Mouse (Mus musculus): ENCODE measurements around the gene Uhrf2.

The Uhrf2 gene

GRCm38 (mm10) chr19:30051479-30051878, 21.2 kb downstream of the Uhrf2 start:
- no peak for DNase-seq

- DNase-seq = no peak
Observed at GRCm38 (mm10) chr19:30054218-30054617, 23.9 kb downstream of the Uhrf2 start.

- no peak for DNase-seq
Observed at GRCm38 (mm10) chr19:30065797-30066196, 35.5 kb downstream of the Uhrf2 start.

- DNase-seq = no peak
Observed at GRCm38 (mm10) chr19:30090163-30090562, 59.9 kb downstream of the Uhrf2 start.

GRCm38 (mm10) chr19:30091644-30092295, 61.5 kb downstream of the Uhrf2 start:
- DNase-seq = no peak

GRCm38 (mm10) chr19:30096186-30096585, 65.9 kb downstream of the Uhrf2 start:
- no peak for DNase-seq

- DNase-seq = no peak
Observed at GRCm38 (mm10) chr19:30097039-30097438, 66.7 kb downstream of the Uhrf2 start.

- DNase-seq = no peak
Observed at GRCm38 (mm10) chr19:30100571-30100970, 70.3 kb downstream of the Uhrf2 start.

- DNase-seq = no peak
Observed at GRCm38 (mm10) chr19:30102620-30103019, 72.3 kb downstream of the Uhrf2 start.

GRCm38 (mm10) chr19:30105045-30105842, 74.9 kb downstream of the Uhrf2 start:
- DNase-seq = no peak

GRCm38 (mm10) chr19:30107221-30107845, 77.0 kb downstream of the Uhrf2 start:
- DNase-seq = no peak

GRCm38 (mm10) chr19:30108616-30109015, 78.3 kb downstream of the Uhrf2 start:
- DNase-seq = no peak

GRCm38 (mm10) chr19:30109122-30109521, 78.8 kb downstream of the Uhrf2 start:
- DNase-seq = no peak

GRCm38 (mm10) chr19:30111421-30111820, 81.1 kb downstream of the Uhrf2 start:
- no peak for DNase-seq

- no peak for DNase-seq
Observed at GRCm38 (mm10) chr19:30112961-30113688, 82.8 kb downstream of the Uhrf2 start.

- no peak for DNase-seq
Observed at GRCm38 (mm10) chr19:30114919-30115441, 84.7 kb downstream of the Uhrf2 start.

- no peak for DNase-seq
Observed at GRCm38 (mm10) chr19:30115606-30116005, 85.3 kb downstream of the Uhrf2 start.

GRCm38 (mm10) chr19:30117241-30117640, 86.9 kb downstream of the Uhrf2 start:
- no peak for DNase-seq

GRCm38 (mm10) chr19:30117775-30118174, 87.5 kb downstream of the Uhrf2 start:
- DNase-seq = no peak

- no peak for DNase-seq
Observed at GRCm38 (mm10) chr19:30118344-30119312, 88.3 kb downstream of the Uhrf2 start.

- DNase-seq = no peak
Observed at GRCm38 (mm10) chr19:30124999-30125669, 94.8 kb downstream of the Uhrf2 start.

All from cerebellum, adult 11-12 months (tissue).